Comparison of ENCODE assay signal across 9 mouse cellular contexts in the genomic region with DNA sequence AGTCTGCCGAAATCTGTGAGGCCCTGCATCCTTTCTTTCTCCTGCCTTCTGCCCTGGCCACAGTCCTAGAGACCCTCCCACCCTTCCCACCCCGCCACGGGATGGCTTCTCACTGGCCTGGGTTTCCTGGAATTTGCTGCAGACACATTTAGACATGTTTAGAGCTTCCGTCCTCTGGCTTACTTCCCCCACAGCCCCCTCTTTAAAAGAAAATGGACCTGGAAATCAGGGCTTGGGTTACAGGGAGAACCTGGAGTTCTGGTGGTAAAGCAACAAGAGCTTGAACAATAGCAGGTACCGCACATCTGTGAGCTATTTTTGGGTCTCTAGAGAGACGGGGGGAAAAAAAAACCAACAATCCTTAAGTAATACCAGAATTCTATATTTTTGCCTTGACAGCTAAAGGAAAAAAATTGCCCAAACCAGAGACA. TPM values are rescaled to one million over a fixed set of nuclear protein-coding genes. Genes with fewer than 3 reads are reported as not detected.
A peak's percentile ranks its signal among the peaks of the same experiment; 100 is the strongest.
DNase-seq lines count a peak whose midpoint lies in the region; ATAC-seq and TF ChIP-seq lines count a peak whose summit lies in the region.
"Had no signal": no experiment of that assay in that cellular context is flagged by ENCODE, and none has a peak within 500 bp of the region (broad histone marks: within the 10 kb centered on the region; RNA-seq: fewer than 3 reads in every experiment).

No protein-coding gene starts in this region.

- ATAC-seq in heart, embryonic 15.5 days (replicated peaks; ENCODE audit: insufficient number of reproducible peaks, insufficient read depth, low FRiP score, low read depth), result no peak
- ATAC-seq in liver, embryonic 13.5 days (ENCODE audit: low read depth), result no peak

- H3K9me3 ChIP-seq in heart, embryonic 15.5 days (replicated peaks), result no peaks in the 10 kb centered on the region
- no peaks in the 10 kb centered on the region for H3K9me3 ChIP-seq in liver, embryonic 13.5 days (replicated peaks)
- H3K9me3 ChIP-seq: liver, embryonic 15.5 days had no signal

- no peak for TF ChIP-seq POLR2A in heart, adult 2 months (IDR thresholded peaks at IDR 0.05; ENCODE audit: insufficient read depth, low read depth, low read length)

- peak overlapping the region; percentile 41 for H3K4me2 ChIP-seq in heart, embryonic 15.5 days
- no peak overlapping the region for H3K4me2 ChIP-seq in liver, embryonic 13.5 days
- H3K4me2 ChIP-seq: liver, embryonic 15.5 days had no signal

- H3K27ac ChIP-seq in heart, adult 2 months, result peak overlapping the region; percentile 74
- peak overlapping the region; percentile 89 for H3K27ac ChIP-seq in heart, embryonic 15.5 days
- H3K27ac ChIP-seq in liver, embryonic 13.5 days, result peak overlapping the region; percentile 39; the same call in 1 of the 2 replicates

- no peaks in the 10 kb centered on the region for H3K36me3 ChIP-seq in heart, adult 2 months (ENCODE audit: control insufficient read depth, insufficient read depth, low read length)
- H3K36me3 ChIP-seq in heart, embryonic 15.5 days, result no peaks in the 10 kb centered on the region
- no peaks in the 10 kb centered on the region for H3K36me3 ChIP-seq in liver, embryonic 13.5 days
- H3K36me3 ChIP-seq: liver, embryonic 15.5 days had no signal

- DNase-seq in heart, adult 2 months, result no peak
- DNase-seq in heart, adult 8-10 months (ENCODE audit: low spot score), result no peak
- DNase-seq in NIH3T3 (ENCODE audit: low read depth), result peak; percentile 73
- no peak for DNase-seq in liver, embryonic 13.5 days
- DNase-seq in testis, postnatal 14 days (ENCODE audit: low spot score), result no peak
- DNase-seq in left cerebral cortex, postnatal 36 days (ENCODE audit: low spot score in 2 of 2), result no peak
- no peak for DNase-seq in cerebellum, adult 9-11 months

- WGBS in heart, adult 2 months, result 15% methylated on average over 6 of the region's 6 CpGs
- WGBS in heart, embryonic 15.5 days, result 7% methylated on average over 6 of the region's 6 CpGs
- 14% methylated on average over 6 of the region's 6 CpGs for WGBS in liver, embryonic 13.5 days (ENCODE audit: insufficient replicate concordance)

- H3K27me3 ChIP-seq in heart, adult 2 months (ENCODE audit: control insufficient read depth, insufficient read depth, low read length), result no peaks in the 10 kb centered on the region
- 0 out of 2 replicates have a peak, but pooled peaks cover 3% of the 10 kb centered on the region for H3K27me3 ChIP-seq in heart, embryonic 15.5 days
- H3K27me3 ChIP-seq in liver, embryonic 13.5 days, result peaks cover 37% of the 10 kb centered on the region

- H3K4me1 ChIP-seq in heart, adult 2 months (ENCODE audit: control insufficient read depth, insufficient read depth, low read length), result peaks cover 14% of the 10 kb centered on the region
- H3K4me1 ChIP-seq in heart, embryonic 15.5 days (replicated peaks), result peaks cover 51% of the 10 kb centered on the region
- peaks cover 32% of the 10 kb centered on the region for H3K4me1 ChIP-seq in liver, embryonic 13.5 days (replicated peaks)

- TF ChIP-seq CTCF in heart, adult 2 months (IDR thresholded peaks at IDR 0.05), result no peak

- intact Hi-C loops in heart, adult 2 months (cut with DNase I), result no loop called here
- intact Hi-C loops in left cerebral cortex, postnatal 36 days (cut with DNase I), result no loop called here

- H3K9ac ChIP-seq in heart, adult 2 months (ENCODE audit: low read depth, low read length), result no peak overlapping the region
- H3K9ac ChIP-seq in heart, embryonic 15.5 days, result 0 out of 2 replicates have a peak overlapping the region, but pooled peaks have one; percentile 15
- H3K9ac ChIP-seq in liver, embryonic 13.5 days, result no peak overlapping the region
- H3K9ac ChIP-seq: liver, embryonic 15.5 days had no signal

- TF ChIP-seq EP300 in heart, adult 2 months (IDR thresholded peaks at IDR 0.05; ENCODE audit: insufficient read depth, low read depth, low read length), result 0 out of 2 replicates have a peak, but pooled peaks have one; percentile 24

- H3K79me2 ChIP-seq in heart, adult 2 months (replicated peaks; ENCODE audit: control insufficient read depth, insufficient read depth, low read length), result no peaks in the 10 kb centered on the region

- peak overlapping the region; percentile 20; the same call in 1 of the 2 replicates for H3K4me3 ChIP-seq in heart, adult 2 months
- H3K4me3 ChIP-seq in heart, embryonic 15.5 days, result no peak overlapping the region
- no peak overlapping the region for H3K4me3 ChIP-seq in liver, embryonic 13.5 days (replicated peaks)
- H3K4me3 ChIP-seq: liver, embryonic 15.5 days had no signal

RNA-seq across cellular contexts. Expression of a gene that starts 8.5 kb away (rescaled TPM):
- 10 to 100 TPM; 31.6 to 32.4 TPM for total RNA-seq in heart, adult 2 months (2021)
- 22.0 and 23.2 TPM in 2 replicates for polyA plus RNA-seq in heart, adult 2 months (2012; rRNA removed)
- total RNA-seq in heart, adult 8-10 months (2022), result 10 to 100 TPM; 22.2 to 36.5 (median 29.1) TPM
- 10.8 and 24.2 TPM in 2 replicates for polyA plus RNA-seq in heart, embryonic 15.5 days (2015; fragmentation: Nextera tagmentation; extraction: Ambion mirVana)
- polyA plus RNA-seq in liver, embryonic 13.5 days (2015; fragmentation: Nextera tagmentation; extraction: Ambion mirVana), result 1.5 and 1.6 TPM in 2 replicates
- 10 to 100 TPM; 24.5 to 28.5 TPM for total RNA-seq in left cerebral cortex, postnatal 36 days (2021)

Comparison
In these comparisons a context has a peak if more than half of its experiments do, and no peak if none do; other contexts are left out.
1. H3K27ac ChIP-seq: peak in every context shown above with its lines; median percentile 89 in heart, embryonic 15.5 days; 74 in heart, adult 2 months; 39 in liver, embryonic 13.5 days.